Mouse (Mus musculus) liver, embryonic 15.5 days (tissue): ENCODE data around the gene Zcrb1. TPM values are rescaled to one million over a fixed set of nuclear protein-coding genes. Genes with fewer than 3 reads are reported as not detected.
A peak's percentile ranks its signal among the peaks of the same experiment; 100 is the strongest.

Experiments used
- ATAC-seq: fragments of 200-750 bp; cut with Nextera tagmentation; 2 replicates; pipeline ENCODE4 v1.8.0; 2017; ENCODE audit warnings: moderate number of reproducible peaks, mild to moderate bottlenecking, moderate library complexity; ENCODE audit not compliant: insufficient read depth
- H3K27ac ChIP-seq: fragments of 300-500 bp; sonication (generic); replicated peaks from 2 replicates; pipeline ENCODE4 v1.5.1; 2015; ENCODE audit warnings: mild to moderate bottlenecking, inconsistent platforms
- H3K27me3 ChIP-seq: fragments of 300-500 bp; sonication (generic); 2 replicates; pipeline ENCODE4 v1.6.1; 2015; ENCODE audit warnings: mild to moderate bottlenecking, inconsistent platforms
- H3K36me3 ChIP-seq: fragments of 300-500 bp; sonication (generic); replicated peaks from 2 replicates; pipeline ENCODE4 v1.6.1; 2015; ENCODE audit warnings: moderate library complexity, mild to moderate bottlenecking, inconsistent platforms
- H3K4me1 ChIP-seq: fragments of 300-500 bp; sonication (generic); replicated peaks from 2 replicates; pipeline ENCODE4 v1.6.1; 2015; ENCODE audit warnings: inconsistent platforms
- H3K4me2 ChIP-seq: fragments of 300-500 bp; sonication (generic); 2 replicates; pipeline ENCODE4 v1.6.1; 2015; ENCODE audit warnings: moderate library complexity, mild to moderate bottlenecking, inconsistent platforms
- H3K4me3 ChIP-seq: fragments of 300-500 bp; sonication (generic); replicated peaks from 2 replicates; pipeline ENCODE4 v1.5.1; 2015; ENCODE audit warnings: mild to moderate bottlenecking, inconsistent platforms
- H3K9ac ChIP-seq: fragments of 300-500 bp; sonication (generic); 2 replicates; pipeline ENCODE4 v1.6.1; 2015; ENCODE audit warnings: moderate library complexity, mild to moderate bottlenecking, inconsistent platforms
- H3K9me3 ChIP-seq: fragments of 300-500 bp; sonication (generic); replicated peaks from 2 replicates; pipeline ENCODE4 v1.6.1; 2016; ENCODE audit warnings: inconsistent platforms
- WGBS: fragments of 180-500 bp; shearing (Covaris S2); methylation state at CpG from one replicate; pipeline ENCODE4 v1.1.7; 2015; ENCODE audit warnings: mixed read lengths; ENCODE audit not compliant: insufficient replicate concordance; 5-methylcytosine and 5-hydroxymethylcytosine counted together
- polyA plus RNA-seq: library from polyadenylated mRNA; unstranded; fragments of >200 nt; fragmentation: Nextera tagmentation; extraction: Ambion mirVana; gene quantifications from 2 replicates; pipeline ENCODE4 v1.2.1, GENCODE M21; 2015

Gene Zcrb1
- 50.3 and 59.7 TPM in 2 replicates for polyA plus RNA-seq

DNA sequence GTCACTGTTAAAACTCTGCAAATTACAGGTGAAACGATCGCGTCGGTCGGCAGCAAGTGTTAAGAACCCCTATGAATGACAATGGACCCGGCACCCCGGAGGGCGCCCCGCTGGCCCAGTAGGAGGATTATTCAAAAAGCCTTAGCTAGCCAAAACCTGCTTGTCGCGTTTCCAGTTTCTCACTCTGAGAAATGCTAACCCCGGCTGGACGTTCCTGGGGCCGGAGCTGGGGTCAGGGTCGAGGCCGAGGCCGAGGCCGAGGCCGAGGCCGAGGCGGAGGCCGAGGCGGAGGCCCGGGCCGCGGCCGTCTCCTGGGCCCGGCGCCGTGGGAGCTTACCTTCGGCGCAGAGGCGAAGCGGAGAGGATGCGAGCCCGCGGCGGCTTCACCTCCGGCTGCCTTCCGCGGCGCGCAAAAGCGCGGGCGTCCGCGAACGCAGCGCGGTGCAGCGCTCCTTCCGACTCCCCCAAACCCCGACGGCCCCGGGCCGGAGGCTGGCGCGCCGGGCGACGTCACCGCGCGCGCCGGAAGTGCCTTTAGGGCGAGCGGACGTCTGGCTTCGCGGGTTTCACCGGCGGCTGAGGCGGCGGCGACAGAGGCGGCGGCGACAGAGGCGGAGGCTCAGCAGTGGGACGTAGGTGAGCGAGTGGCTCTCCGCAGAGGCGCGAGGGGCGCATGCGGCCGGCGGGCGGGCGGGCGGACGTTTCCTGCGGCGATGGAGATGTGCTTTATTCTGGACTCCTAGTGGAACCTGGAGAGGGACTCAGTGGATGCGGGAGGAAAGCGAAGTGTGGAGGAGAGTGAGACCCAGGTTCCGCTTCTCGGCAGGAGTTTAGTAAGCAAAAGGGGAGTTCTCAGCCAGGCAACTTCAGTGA lies at the start of gene Zcrb1, which contains the start of gene Pphln1:
TSS of gene Zcrb1 (minus strand) at position 509 of the 873 bp plus-strand sequence.
TSS of gene Pphln1 (plus strand) at position 525 of the 873 bp plus-strand sequence.
- under 1% methylated on average over 100 of the region's 100 CpGs for WGBS
- peak; percentile 95 for ATAC-seq
- Histone ChIP-seq H3K9me3 (no peaks in the 10 kb centered on the region), H3K4me1 (peaks cover 58% of the 10 kb centered on the region), H3K4me2 (peak within 1 kb of the TSS; percentile 81), H3K27me3 (no peaks in the 10 kb centered on the region), H3K36me3 (peaks cover 27% of the 10 kb centered on the region), H3K4me3 (peak within 1 kb of the TSS; percentile 94), H3K9ac (peak within 1 kb of the TSS; percentile 94), H3K27ac (peak within 1 kb of the TSS; percentile 92)

DNA sequence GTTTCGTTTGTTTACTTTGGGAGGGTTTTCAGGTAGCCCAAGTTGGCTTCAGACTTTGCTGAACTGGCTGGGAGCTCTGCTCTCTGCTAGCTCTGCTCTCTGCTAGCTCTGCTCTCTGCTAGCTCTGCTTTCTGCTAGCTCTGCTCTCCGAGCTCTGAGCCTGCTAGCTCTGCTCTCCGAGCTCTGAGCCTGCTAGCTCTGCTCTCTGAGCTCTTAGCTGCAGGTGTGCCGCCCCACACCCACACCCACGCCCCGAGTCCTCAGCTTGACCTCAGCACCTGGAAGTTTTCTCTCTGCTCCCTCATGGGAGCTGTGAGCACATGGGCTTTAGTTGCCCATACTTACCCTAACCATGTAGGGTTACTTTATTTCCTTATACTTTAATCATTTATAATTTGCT lies 45.5 kb upstream of the Zcrb1 start:
- Histone ChIP-seq H3K27ac (no peak overlapping the region), H3K4me3 (no peak overlapping the region), H3K27me3 (no peaks in the 10 kb centered on the region), H3K9me3 (no peaks in the 10 kb centered on the region), H3K4me1 (no peaks in the 10 kb centered on the region), H3K9ac (no peak overlapping the region), H3K4me2 (no peak overlapping the region), H3K36me3 (peaks cover 51% of the 10 kb centered on the region)
- WGBS = 74% methylated on average over 6 of the region's 6 CpGs
- ATAC-seq = no peak

DNA sequence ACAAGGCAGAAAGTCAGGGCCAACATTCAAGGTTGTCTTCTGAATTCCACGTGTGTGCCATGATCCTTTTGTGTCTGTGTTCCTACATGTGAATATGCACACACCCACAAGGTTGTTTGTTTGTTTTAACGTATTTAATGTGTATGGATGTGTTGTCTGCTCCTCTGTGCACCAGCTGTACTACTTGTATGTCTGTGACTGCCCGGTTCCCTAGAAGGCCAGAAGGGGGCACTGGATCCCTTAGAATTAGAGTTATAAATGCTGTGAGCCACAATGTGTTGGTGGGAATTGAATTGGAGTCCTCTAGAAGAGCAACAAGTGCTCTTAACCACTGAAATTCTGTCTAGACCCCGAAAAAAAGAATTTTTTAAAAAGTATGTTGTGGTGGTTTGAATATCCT lies 44.1 kb upstream of the Zcrb1 start:
- H3K4me2 ChIP-seq = no peak overlapping the region
- no peak overlapping the region for H3K9ac ChIP-seq
- H3K27ac ChIP-seq = no peak overlapping the region
- no peaks in the 10 kb centered on the region for H3K27me3 ChIP-seq
- peaks cover 56% of the 10 kb centered on the region for H3K36me3 ChIP-seq
- no peaks in the 10 kb centered on the region for H3K9me3 ChIP-seq
- WGBS = 77% methylated on average over 4 of the region's 4 CpGs
- H3K4me3 ChIP-seq = no peak overlapping the region
- H3K4me1 ChIP-seq = no peaks in the 10 kb centered on the region
- no peak for ATAC-seq

DNA sequence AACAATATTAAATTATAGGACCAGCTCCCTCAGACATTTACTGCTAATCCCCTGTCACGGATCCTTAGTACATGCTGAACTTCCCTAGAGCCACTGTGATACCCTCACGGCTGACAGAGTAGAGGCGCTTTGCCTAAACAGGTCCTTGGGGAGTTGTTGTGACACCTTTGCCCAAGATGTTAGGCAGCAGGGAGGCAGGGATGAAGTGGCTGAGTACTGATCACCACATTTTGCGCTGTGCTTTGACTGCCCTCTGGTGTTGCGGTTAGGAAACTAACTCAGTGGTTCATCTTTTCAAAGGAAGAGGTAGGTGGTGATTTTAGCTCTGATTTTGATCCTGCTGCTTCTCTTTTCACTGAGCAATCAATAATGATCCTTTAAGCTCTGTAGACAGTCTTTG lies 40.5 kb upstream of the Zcrb1 start:
- H3K36me3 ChIP-seq = peaks cover 47% of the 10 kb centered on the region
- no peak overlapping the region for H3K27ac ChIP-seq
- 62% methylated on average over 5 of the region's 5 CpGs for WGBS
- no peak for ATAC-seq
- H3K4me2 ChIP-seq = no peak overlapping the region
- H3K9ac ChIP-seq = no peak overlapping the region
- no peak overlapping the region for H3K4me3 ChIP-seq
- no peaks in the 10 kb centered on the region for H3K9me3 ChIP-seq
- H3K4me1 ChIP-seq = no peaks in the 10 kb centered on the region
- no peaks in the 10 kb centered on the region for H3K27me3 ChIP-seq

DNA sequence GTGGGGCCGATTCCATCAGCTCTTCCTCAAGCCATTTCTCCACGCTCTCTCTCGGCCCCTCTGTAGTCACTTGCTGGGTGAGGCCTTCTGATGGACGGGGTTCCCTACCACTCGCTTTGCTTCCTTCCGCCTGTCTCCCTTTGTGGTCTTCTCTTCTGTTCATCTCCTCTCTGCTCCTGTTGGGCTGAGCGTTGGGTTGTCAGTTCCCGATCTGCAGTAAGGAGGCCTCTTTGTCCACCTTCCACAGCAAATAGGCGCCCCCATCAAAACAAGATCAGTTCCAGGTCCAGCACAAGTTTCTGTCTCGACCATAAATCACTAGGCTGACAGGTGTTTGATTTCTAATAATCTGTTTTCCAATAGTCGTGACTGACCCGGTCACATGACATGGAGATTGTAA lies 37.9 kb upstream of the Zcrb1 start:
- no peak for ATAC-seq
- H3K36me3 ChIP-seq = peaks cover 34% of the 10 kb centered on the region
- H3K4me2 ChIP-seq = no peak overlapping the region

DNA sequence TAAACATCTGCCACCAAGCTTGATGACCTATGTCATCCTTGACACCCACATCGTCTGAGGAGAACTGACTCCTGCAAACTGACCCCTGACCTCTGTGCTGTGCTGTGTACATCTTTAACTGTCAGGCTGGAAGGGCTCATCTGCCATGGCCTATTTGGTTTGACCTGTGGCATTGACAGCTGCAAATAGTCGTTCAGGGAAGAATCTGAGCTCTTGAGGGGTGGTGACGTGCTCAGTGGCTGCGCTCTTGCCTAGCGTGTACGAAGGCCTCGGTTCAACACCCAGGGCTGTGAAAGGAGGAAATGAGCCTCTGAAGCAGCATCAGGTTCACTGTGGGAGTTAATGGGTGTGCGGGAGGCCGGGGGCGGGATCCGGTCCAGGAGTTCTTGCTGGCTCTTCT lies 35.7 kb upstream of the Zcrb1 start:
- Histone ChIP-seq H3K36me3 (peaks cover 26% of the 10 kb centered on the region), H3K27ac (no peak overlapping the region), H3K4me2 (no peak overlapping the region), H3K27me3 (no peaks in the 10 kb centered on the region), H3K4me1 (no peaks in the 10 kb centered on the region), H3K9me3 (no peaks in the 10 kb centered on the region), H3K4me3 (no peak overlapping the region), H3K9ac (no peak overlapping the region)
- no peak for ATAC-seq
- WGBS = 71% methylated on average over 11 of the region's 11 CpGs

More for the DNA sequence above, 37.9 kb upstream of the Zcrb1 start:
- WGBS = 82% methylated on average over 12 of the region's 12 CpGs
- H3K4me3 ChIP-seq = no peak overlapping the region
- H3K4me1 ChIP-seq = no peaks in the 10 kb centered on the region
- no peak overlapping the region for H3K9ac ChIP-seq
- H3K27me3 ChIP-seq = no peaks in the 10 kb centered on the region
- H3K27ac ChIP-seq = no peak overlapping the region
- no peaks in the 10 kb centered on the region for H3K9me3 ChIP-seq

DNA sequence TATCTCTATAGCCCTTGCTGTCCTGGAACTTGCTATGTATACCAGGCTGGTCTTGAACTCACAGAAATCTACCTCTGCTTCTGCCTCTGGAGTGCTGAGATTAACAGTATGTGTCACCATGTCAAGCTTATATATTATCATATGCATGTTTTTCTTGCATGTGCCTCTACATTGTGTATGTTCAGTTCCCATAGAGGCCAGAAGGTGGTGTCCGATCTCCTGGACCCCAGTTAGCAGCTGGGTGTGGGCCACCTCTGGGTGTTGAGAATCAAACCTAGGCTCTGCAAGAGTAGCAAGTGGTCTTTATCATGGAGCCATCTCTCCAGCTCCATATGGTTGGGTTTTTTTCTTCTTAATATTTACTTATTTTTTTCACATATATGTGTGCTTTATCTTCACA lies 24.4 kb upstream of the Zcrb1 start:
- H3K36me3 ChIP-seq = peaks cover 36% of the 10 kb centered on the region
- H3K4me2 ChIP-seq = no peak overlapping the region
- H3K4me1 ChIP-seq = no peaks in the 10 kb centered on the region
- H3K9me3 ChIP-seq = no peaks in the 10 kb centered on the region
- no peak overlapping the region for H3K9ac ChIP-seq
- no peak for ATAC-seq
- WGBS = 74% methylated on average over 1 of the region's 1 CpGs
- H3K27me3 ChIP-seq = no peaks in the 10 kb centered on the region
- H3K4me3 ChIP-seq = no peak overlapping the region
- no peak overlapping the region for H3K27ac ChIP-seq

DNA sequence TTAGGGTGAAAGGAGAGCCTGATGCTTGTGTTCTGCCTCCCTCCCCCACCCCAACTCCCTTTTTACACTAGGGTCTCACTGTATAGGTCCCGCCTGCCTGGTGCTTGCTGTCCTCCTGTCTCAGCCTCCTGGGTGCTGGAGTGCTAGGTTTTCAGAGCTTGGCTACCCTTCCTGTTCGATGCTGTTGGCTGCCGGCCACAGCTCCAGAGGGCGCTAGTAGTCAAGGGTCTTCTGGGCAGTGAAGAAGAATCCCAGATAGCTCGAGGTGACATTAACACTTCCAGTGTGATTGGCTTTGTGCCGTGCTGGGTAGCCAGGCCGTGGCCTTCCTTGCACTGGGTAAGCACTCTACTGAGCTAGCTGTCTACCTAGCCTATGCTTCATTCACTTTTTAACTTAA lies 22.5 kb upstream of the Zcrb1 start:
- no peak overlapping the region for H3K27ac ChIP-seq
- H3K36me3 ChIP-seq = peaks cover 39% of the 10 kb centered on the region
- no peak overlapping the region for H3K4me3 ChIP-seq
- ATAC-seq = no peak
- H3K27me3 ChIP-seq = no peaks in the 10 kb centered on the region
- WGBS = 73% methylated on average over 7 of the region's 7 CpGs
- no peak overlapping the region for H3K4me2 ChIP-seq
- H3K9me3 ChIP-seq = no peaks in the 10 kb centered on the region
- 0 out of 2 replicates have a peak, but pooled peaks cover 2% of the 10 kb centered on the region for H3K4me1 ChIP-seq
- no peak overlapping the region for H3K9ac ChIP-seq

DNA sequence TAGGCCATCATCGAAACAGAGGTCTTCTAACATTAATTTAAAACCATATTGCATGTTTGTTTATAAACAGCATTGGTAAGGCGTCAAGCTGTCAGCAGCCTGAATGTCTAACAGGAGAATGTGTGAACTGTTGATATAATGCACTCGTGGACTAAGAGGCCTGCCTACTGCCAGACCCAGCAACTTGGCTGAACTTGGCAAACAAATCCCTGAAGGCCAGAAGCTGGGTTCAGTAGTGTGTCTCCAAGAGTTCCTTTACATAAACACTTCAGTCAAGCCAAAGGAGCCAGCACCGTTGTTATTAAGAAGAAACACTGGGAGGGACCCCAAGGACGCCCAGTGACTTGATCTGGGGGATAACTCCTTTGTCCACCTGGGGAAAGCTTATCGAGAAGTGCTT lies 18.2 kb upstream of the Zcrb1 start:
- H3K36me3 ChIP-seq = peaks cover 33% of the 10 kb centered on the region
- no peak overlapping the region for H3K27ac ChIP-seq

DNA sequence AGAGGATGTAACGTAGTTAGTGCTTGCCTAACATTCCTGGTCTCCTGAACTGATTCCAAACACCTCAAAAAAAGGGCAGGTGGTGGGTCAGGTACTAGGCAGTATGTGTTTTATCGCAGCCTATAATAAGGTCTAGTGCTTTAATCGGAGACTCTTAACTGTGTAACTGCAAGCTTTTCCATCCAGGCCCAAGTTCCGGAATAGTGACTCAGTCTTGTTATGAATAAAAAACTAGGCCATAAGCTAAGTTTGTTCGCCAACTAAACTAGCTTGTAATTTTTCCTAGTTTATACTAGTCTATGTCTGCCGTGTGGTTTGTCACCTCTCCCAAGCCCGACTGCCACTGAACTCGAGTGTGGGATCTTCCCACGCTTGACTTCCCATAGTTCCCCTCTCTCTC lies 16.3 kb upstream of the Zcrb1 start:
- no peaks in the 10 kb centered on the region for H3K9me3 ChIP-seq
- WGBS = 89% methylated on average over 9 of the region's 9 CpGs
- peaks cover 36% of the 10 kb centered on the region for H3K36me3 ChIP-seq
- no peak overlapping the region for H3K4me3 ChIP-seq
- H3K27me3 ChIP-seq = no peaks in the 10 kb centered on the region
- no peak overlapping the region for H3K9ac ChIP-seq
- H3K4me2 ChIP-seq = no peak overlapping the region
- ATAC-seq = no peak
- no peak overlapping the region for H3K27ac ChIP-seq
- H3K4me1 ChIP-seq = 0 out of 2 replicates have a peak, but pooled peaks cover 2% of the 10 kb centered on the region

More for the DNA sequence above, 18.2 kb upstream of the Zcrb1 start:
- no peak for ATAC-seq
- WGBS = 72% methylated on average over 6 of the region's 6 CpGs
- Histone ChIP-seq H3K4me1 (0 out of 2 replicates have a peak, but pooled peaks cover 2% of the 10 kb centered on the region), H3K4me3 (no peak overlapping the region), H3K9me3 (no peaks in the 10 kb centered on the region), H3K4me2 (no peak overlapping the region), H3K27me3 (no peaks in the 10 kb centered on the region), H3K9ac (no peak overlapping the region)

DNA sequence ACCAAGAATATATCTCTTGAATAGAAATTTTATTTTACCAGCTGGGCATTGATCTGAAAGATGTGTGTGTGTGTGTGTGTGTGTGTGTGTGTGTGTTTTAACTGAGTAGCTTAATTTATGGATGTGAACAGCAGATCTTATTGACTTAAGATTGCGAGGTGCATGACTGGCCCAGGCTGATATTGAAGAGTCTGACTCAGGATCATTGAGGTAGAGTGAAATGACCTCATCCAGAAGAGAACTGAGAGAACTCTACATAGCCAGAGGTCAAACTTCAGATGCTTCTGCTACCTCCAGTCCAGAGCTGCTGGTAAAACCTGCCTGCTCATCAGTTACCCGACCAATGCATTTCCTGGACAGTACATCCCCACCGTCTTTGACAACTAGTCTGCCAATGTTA lies 14.3 kb upstream of the Zcrb1 start:
- no peak for ATAC-seq
- no peak overlapping the region for H3K4me2 ChIP-seq
- H3K27ac ChIP-seq = no peak overlapping the region
- H3K9ac ChIP-seq = no peak overlapping the region
- 0 out of 2 replicates have a peak, but pooled peaks cover 2% of the 10 kb centered on the region for H3K4me1 ChIP-seq
- 77% methylated on average over 3 of the region's 3 CpGs for whole genome bisulfite sequencing
- no peaks in the 10 kb centered on the region for H3K9me3 ChIP-seq
- H3K27me3 ChIP-seq = no peaks in the 10 kb centered on the region
- peaks cover 40% of the 10 kb centered on the region for H3K36me3 ChIP-seq
- no peak overlapping the region for H3K4me3 ChIP-seq
